Mouse (Mus musculus): ENCODE results near the gene Gnai2. TPM values are rescaled to one million over a fixed set of nuclear protein-coding genes. Genes with fewer than 3 reads are reported as not detected.

Gene Gnai2
- polyA plus RNA-seq, 1 experiment from 2014 or later, result 404 TPM

DNA sequence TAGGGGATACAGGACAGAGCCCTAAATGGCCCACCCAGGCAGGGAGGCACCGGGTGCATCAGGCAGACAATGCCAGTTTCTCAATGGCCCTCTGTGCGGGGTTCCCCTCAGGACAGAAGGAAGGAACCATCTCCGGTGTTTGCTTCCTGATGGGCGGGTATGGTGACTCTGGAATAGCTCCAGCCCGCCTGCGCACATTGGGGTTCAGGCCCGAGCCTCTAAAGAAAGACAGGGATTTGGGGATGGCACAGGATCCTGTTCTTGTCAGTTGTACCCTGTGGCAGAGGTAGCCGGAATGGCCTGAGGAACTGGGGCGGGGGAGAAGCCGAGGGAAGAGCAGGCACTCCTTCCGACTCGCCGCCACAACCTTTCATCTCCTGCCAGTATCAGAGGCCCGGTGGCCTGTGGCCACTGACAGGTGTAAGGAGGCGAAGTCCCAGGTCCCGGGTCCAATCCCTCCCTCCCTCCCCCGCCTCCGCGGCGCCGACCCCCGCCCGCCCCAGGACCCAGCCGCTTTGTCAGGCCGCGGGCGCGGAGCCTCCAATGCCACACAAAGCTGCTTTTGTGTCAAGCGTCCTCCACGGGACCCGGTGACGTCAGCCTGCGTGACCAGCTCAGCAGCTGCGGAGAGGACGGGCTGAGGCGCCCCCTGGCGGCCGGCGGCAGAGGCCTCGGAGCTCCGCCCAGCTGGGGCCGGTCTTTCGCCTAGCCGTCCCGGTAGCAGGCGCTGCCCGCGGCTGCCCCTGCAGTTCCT, 22.8 kb downstream of the Gnai2 start:
- Histone ChIP-seq H3K4me3 (peak overlapping the region; percentile 63), H3K9me3 (no peaks in the 10 kb centered on the region), H3K27me3 (ENCODE audit: insufficient read depth, poor library complexity, severe bottlenecking) (peaks cover 4% of the 10 kb centered on the region; the same call in 1 of the 2 replicates), H3K36me3 (peaks cover 38% of the 10 kb centered on the region), H3K4me1 (peaks cover 70% of the 10 kb centered on the region), H3K27ac (peak overlapping the region; percentile 96)
- 5% methylated on average over 43 of the region's 48 CpGs for WGBS
- DNase-seq (ENCODE audit: low spot score), result peak; percentile 98

DNA sequence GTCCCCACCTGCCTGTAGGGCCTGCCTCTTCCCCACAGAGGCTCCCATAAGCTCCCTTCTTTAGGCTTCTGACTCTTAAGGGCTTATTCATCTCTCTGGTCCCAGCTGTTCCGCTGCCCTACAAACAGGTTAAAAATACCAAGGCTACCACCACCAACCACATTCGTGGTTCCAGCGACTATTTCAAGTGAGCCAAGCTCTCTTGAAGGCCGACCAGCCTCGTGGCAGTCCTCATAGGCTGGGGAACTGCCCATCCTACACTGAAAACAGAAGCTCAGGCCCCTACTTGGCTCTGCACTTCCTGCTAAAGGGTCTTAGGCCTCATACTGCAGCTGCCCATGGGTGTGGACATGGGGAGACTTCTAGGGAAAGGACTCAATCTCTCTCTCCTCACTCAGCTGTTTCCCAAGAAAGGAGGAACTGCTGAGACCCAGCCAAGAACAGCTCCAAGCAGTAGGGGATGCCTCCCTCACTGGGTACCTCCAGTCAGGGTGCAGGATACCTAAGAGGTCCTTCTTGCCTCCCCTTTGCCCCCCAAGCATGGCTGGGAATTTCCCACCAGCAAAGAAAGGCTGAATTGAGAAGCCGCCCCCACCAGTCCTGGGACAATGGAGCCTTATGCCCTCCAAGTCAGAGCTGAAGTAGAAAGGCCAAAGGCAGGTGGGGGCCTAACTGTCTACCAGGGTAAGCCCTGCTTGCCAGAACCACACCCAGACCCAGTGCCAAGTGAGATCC, 23.5 kb downstream of the Gnai2 start:
- Histone ChIP-seq H3K9me3 (no peaks in the 10 kb centered on the region), H3K27ac (peak overlapping the region; percentile 96), H3K36me3 (peaks cover 32% of the 10 kb centered on the region), H3K4me1 (peaks cover 78% of the 10 kb centered on the region), H3K4me3 (peak overlapping the region; percentile 63), H3K27me3 (ENCODE audit: insufficient read depth, poor library complexity, severe bottlenecking) (peaks cover 5% of the 10 kb centered on the region; the same call in 1 of the 2 replicates)
- WGBS, result 54% methylated on average over 6 of the region's 6 CpGs
- DNase-seq (ENCODE audit: low spot score), result no peak

DNA sequence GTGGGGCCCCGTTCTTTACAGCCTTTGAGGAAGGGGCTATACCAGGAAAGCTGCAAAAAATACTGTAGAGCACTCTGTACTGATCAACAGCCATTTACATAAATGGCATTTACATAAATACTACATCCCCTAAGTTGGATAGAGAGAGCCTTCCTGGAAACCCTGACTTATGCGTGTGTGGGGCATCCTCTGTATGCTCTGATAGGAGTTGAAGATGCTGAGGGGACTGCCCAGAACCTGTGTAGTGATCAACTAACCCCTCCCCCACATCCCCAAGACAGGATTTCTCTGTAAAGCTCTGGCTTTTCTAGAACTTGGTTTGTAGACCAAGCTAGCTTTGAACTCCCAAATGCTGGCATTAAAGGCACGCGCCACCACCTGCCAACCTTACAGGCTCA, 25.7 kb downstream of the Gnai2 start:
- H3K4me3 ChIP-seq, result no peak overlapping the region
- DNase-seq (ENCODE audit: low spot score), result no peak
- 65% methylated on average over 4 of the region's 4 CpGs for WGBS
- peaks cover 88% of the 10 kb centered on the region for H3K4me1 ChIP-seq
- H3K27me3 ChIP-seq (ENCODE audit: insufficient read depth, poor library complexity, severe bottlenecking), result peaks cover 20% of the 10 kb centered on the region
- peak overlapping the region; percentile 48; the same call in 1 of the 2 replicates for H3K27ac ChIP-seq
- peaks cover 10% of the 10 kb centered on the region for H3K36me3 ChIP-seq
- no peaks in the 10 kb centered on the region for H3K9me3 ChIP-seq

DNA sequence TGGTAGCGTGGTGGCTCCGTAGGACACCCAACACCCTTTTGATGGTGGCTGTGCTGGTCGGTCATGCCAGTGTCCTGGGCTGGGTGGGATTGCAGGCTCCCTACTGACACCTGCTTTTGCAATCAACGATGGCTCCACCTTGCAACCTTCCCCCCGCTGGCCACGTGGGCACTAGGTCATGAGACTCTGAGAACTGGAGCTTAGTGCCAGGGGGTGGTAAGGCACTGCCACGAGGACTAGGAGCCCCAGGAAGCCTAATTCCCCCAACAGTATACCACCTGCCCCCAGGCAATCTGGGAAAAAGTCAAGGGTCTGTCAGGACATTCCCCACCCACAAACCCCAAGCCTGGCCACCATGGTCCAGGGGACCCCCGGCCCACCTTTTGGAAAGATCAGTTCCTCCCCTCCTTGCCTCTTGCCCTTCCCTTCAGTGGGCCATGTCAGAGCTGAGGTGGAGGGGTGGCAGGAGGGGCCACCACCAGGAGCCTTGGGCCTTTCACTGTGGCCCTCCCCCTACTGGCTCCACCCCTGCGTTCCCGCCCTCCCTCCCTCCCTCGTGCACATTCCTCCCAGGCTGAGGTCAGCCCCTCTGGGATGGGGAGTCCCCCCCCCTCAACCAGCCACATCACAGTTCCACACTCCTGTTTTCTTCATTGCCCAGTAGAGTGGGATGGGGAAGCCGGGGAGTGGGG, 26.3 kb downstream of the Gnai2 start, which contains the start of gene Sema3b:
Gene Sema3b, minus strand, starts transcription at position 489 of the 692 bp plus-strand sequence.
- Histone ChIP-seq H3K4me1 (peaks cover 89% of the 10 kb centered on the region), H3K4me3 (peak within 1 kb of the TSS; percentile 20; the same call in 1 of the 2 replicates), H3K9me3 (no peaks in the 10 kb centered on the region), H3K36me3 (peaks cover 4% of the 10 kb centered on the region), H3K27me3 (ENCODE audit: insufficient read depth, poor library complexity, severe bottlenecking) (peaks cover 26% of the 10 kb centered on the region), H3K27ac (peak within 1 kb of the TSS; percentile 48)
- DNase-seq (ENCODE audit: low spot score), result no peak
- WGBS, result 38% methylated on average over 12 of the region's 12 CpGs

DNA sequence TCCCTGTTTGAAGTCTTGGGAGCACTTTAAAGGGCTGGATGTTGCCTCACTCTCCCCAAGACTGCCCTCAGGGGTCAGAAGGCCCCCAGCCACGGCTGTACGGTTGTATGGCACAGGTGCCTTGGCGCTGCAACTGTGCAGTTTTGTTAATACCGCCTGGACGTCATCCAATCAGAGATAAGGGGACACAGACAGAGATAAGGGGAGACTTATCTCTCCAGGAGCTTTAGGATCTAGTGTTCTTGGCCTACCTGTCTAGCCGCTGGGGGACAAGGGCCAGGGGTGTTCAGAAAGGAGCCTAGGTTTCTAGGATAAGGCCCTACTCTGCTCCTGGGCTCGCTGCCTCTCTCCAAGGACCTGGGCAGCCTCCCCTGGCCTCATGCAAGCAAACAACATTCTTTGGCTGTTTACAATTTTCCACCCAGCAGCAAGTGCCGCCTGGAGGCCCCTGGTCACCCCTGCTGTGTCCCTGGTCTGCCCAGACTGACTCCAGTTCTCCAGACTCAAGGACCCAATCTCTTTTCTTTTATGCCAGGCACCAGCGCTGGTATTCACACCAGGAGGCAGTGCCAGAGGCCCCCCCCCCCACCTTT, 27.4 kb downstream of the Gnai2 start:
- Histone ChIP-seq H3K36me3 (no peaks in the 10 kb centered on the region), H3K27ac (peak overlapping the region; percentile 48), H3K4me3 (peak overlapping the region; percentile 20; the same call in 1 of the 2 replicates), H3K9me3 (no peaks in the 10 kb centered on the region), H3K27me3 (ENCODE audit: insufficient read depth, poor library complexity, severe bottlenecking) (peaks cover 37% of the 10 kb centered on the region), H3K4me1 (peaks cover 87% of the 10 kb centered on the region)
- no peak for DNase-seq (ENCODE audit: low spot score)
- WGBS, result 34% methylated on average over 9 of the region's 9 CpGs

DNA sequence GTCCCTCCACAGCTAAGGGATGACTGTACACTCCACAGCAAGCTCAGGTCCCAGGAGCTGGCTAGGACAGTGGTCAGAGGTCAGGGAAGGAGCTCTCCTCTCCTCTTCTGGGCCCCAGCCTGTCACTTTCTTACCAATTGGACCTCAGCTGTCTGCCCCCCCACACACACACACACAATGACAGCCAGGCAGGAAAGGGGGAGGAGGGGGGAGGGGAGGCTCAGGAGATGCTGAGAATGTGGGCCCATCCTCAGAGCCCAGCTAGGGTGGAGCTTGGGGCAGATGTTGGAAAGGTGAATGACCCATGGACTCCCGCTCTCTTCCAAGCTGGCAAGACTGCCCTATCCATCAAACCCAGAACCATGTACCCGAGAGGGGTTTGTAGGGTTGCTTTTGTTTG, 28.1 kb downstream of the Gnai2 start:
- no peaks in the 10 kb centered on the region for H3K9me3 ChIP-seq
- H3K4me3 ChIP-seq, result peak overlapping the region; percentile 39
- peaks cover 39% of the 10 kb centered on the region for H3K27me3 ChIP-seq (ENCODE audit: insufficient read depth, poor library complexity, severe bottlenecking)
- WGBS, result 78% methylated on average over 2 of the region's 2 CpGs
- H3K36me3 ChIP-seq, result no peaks in the 10 kb centered on the region
- DNase-seq (ENCODE audit: low spot score), result no peak
- H3K27ac ChIP-seq, result peak overlapping the region; percentile 48
- peaks cover 87% of the 10 kb centered on the region for H3K4me1 ChIP-seq

DNA sequence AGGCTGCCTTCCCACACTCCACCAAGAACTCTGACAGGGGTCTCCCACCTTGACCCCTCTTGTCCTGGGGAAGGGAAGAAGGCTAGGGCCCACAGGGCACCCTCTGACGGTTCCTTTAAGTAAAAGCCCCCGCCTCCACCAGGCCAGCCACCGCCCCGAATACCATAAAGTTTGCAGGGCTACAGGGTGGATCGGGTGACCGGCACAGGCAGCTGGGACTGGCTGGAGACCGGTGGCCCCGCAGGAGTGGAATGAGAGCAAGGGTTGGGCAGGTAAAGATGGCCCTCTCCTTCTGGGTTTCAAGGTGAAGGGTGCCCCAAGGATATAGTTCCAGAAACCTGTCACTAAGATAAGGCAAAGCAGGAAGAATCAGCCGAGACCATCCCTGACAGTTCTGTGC, 28.6 kb downstream of the Gnai2 start:
- no peaks in the 10 kb centered on the region for H3K9me3 ChIP-seq
- H3K27me3 ChIP-seq (ENCODE audit: insufficient read depth, poor library complexity, severe bottlenecking), result peaks cover 39% of the 10 kb centered on the region
- peak overlapping the region; percentile 48 for H3K27ac ChIP-seq
- peak overlapping the region; percentile 39 for H3K4me3 ChIP-seq
- DNase-seq (ENCODE audit: low spot score), result no peak
- peaks cover 85% of the 10 kb centered on the region for H3K4me1 ChIP-seq
- 12% methylated on average over 9 of the region's 9 CpGs for WGBS
- no peaks in the 10 kb centered on the region for H3K36me3 ChIP-seq

DNA sequence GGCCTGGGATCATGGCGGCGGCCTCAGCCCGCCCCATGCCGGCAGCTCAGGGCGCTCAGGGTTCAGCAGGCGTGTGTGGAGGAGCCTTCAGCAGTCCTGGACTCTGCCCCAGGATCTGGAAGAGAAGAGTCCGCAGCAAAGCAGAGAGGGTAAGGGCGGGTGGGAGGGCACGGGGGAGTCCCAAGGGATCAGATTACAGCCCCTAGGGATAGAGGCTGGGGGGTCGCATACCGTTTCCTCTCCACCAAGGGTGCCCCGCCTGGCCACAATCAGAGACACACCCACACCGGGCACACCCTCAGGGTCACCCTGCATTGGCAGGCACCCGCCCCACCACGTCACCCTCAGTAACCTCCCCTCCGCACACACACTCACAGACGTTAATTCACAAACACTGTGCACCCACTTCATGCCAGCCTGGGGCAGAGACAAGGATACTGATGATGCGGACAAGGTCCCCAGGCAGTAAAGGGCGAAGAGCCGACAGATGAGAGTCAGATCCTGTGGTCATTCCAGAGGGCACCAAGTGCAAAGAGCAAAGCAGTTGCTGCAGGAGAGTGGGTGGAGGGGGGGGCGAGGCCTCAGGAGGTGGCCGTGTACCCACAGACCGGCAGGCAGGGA, 30.0 kb downstream of the Gnai2 start:
- H3K4me3 ChIP-seq, result peak overlapping the region; percentile 37
- no peaks in the 10 kb centered on the region for H3K36me3 ChIP-seq
- H3K4me1 ChIP-seq, result peaks cover 77% of the 10 kb centered on the region
- no peaks in the 10 kb centered on the region for H3K9me3 ChIP-seq
- H3K27ac ChIP-seq, result peak overlapping the region; percentile 48
- H3K27me3 ChIP-seq (ENCODE audit: insufficient read depth, poor library complexity, severe bottlenecking), result peaks cover 52% of the 10 kb centered on the region
- WGBS, result 33% methylated on average over 23 of the region's 23 CpGs
- DNase-seq (ENCODE audit: low spot score), result no peak

DNA sequence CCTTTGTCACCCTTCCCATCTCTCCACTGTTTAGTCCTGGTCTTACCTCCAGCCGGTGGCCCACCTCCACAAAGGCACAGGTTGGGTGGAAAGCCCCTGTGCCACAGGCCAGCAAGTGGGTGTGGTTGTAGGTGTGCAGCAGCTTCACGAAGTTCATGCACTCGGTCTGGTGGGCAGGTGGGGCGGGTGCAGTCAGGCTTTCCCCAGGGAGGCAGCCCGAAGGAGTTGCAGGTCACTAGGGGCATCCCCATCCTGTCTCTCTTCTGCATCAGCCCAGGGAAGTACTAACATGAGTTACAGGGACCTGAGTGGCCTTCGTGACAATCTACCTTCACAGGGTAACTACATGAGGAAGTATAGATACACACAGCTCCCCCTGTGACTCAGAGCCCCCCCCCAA, 31.9 kb downstream of the Gnai2 start:
- Histone ChIP-seq H3K9me3 (no peaks in the 10 kb centered on the region), H3K27me3 (ENCODE audit: insufficient read depth, poor library complexity, severe bottlenecking) (peaks cover 71% of the 10 kb centered on the region), H3K27ac (no peak overlapping the region), H3K4me1 (peaks cover 68% of the 10 kb centered on the region), H3K36me3 (peaks cover 3% of the 10 kb centered on the region; the same call in 1 of the 2 replicates), H3K4me3 (no peak overlapping the region)
- WGBS, result 76% methylated on average over 6 of the region's 6 CpGs
- no peak for DNase-seq (ENCODE audit: low spot score)

DNA sequence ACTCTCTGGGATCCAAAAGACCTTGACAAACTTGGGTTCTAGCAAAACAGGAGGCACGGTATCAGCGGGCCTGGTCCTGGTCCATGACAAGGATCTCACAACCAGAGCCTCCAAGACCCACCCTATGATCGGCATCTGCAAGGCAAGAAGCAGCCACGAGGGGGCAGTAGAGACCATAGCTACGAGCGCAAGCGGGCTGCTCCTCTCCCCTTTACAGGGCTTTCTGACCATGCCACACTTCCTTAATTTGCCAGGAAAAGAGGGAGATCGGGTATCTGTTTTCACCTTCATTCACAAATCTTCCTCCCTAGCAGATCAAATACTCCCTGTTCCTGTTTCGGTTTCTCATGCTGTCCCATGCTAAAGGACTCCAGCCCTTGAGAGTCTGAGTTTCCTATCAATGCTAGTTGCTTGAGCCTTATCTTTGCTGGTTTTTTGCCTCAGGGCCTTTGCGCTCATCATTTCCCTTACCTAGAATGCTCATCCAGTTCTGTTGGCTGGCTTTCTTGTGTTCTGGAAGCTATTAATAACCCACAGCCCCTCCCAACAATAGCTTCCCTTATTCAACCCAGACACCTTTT, 33.0 kb downstream of the Gnai2 start:
- H3K36me3 ChIP-seq, result peaks cover 3% of the 10 kb centered on the region; the same call in 1 of the 2 replicates
- H3K9me3 ChIP-seq, result no peaks in the 10 kb centered on the region
- peaks cover 73% of the 10 kb centered on the region for H3K27me3 ChIP-seq (ENCODE audit: insufficient read depth, poor library complexity, severe bottlenecking)
- peaks cover 63% of the 10 kb centered on the region for H3K4me1 ChIP-seq
- H3K27ac ChIP-seq, result peak overlapping the region; percentile 30
- H3K4me3 ChIP-seq, result no peak overlapping the region
- 11% methylated on average over 10 of the region's 10 CpGs for WGBS
- peak; percentile 92 for DNase-seq (ENCODE audit: low spot score)

DNA sequence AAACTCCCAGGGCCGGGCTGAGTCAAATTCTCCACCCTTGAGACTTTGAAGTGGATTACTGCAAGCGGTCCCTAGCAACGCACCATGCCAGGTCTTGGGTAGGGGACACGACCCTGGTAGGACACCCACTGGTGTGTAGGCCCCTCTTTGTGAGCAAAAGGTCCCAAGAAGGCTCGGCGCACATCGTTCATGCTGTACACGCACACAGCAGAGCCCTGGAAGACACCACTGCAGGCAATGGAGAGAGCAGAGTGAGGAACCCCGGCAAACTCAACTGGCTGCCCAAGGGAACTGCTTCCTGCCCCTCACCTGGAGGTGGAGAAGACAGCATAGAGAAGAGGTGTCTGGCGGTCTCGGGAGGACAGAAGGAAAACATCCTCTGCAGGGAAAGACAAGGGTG, 33.9 kb downstream of the Gnai2 start:
- no peak overlapping the region for H3K27ac ChIP-seq
- 81% methylated on average over 11 of the region's 11 CpGs for WGBS
- H3K27me3 ChIP-seq (ENCODE audit: insufficient read depth, poor library complexity, severe bottlenecking), result peaks cover 69% of the 10 kb centered on the region
- peaks cover 3% of the 10 kb centered on the region; the same call in 1 of the 2 replicates for H3K36me3 ChIP-seq
- H3K4me3 ChIP-seq, result no peak overlapping the region
- peaks cover 63% of the 10 kb centered on the region for H3K4me1 ChIP-seq
- no peak for DNase-seq (ENCODE audit: low spot score)
- no peaks in the 10 kb centered on the region for H3K9me3 ChIP-seq

DNA sequence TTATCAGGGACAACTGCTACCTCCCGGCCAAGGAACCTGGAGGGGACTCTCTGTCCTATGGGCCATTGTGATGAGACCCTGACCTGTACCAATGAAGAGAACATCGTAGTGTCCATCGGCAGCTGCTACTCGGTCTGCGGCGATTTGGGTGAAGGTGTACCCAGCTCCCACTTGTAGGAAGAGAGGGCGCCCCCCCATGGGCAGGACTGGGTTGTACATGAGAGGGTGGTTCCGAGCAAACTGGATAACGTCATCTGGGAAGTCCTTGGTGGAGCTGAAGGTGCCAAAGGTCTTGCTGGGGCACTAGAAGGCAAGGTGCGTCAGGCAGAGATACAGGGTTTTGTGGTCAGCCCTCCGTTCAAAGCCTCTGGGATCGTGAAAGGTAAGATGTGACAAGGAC, 34.4 kb downstream of the Gnai2 start:
- peaks cover 69% of the 10 kb centered on the region for H3K27me3 ChIP-seq (ENCODE audit: insufficient read depth, poor library complexity, severe bottlenecking)
- no peak overlapping the region for H3K27ac ChIP-seq
- no peaks in the 10 kb centered on the region for H3K9me3 ChIP-seq
- peaks cover 62% of the 10 kb centered on the region for H3K4me1 ChIP-seq
- H3K4me3 ChIP-seq, result no peak overlapping the region
- DNase-seq (ENCODE audit: low spot score), result no peak
- peaks cover 8% of the 10 kb centered on the region; the same call in 1 of the 2 replicates for H3K36me3 ChIP-seq
- WGBS, result 72% methylated on average over 12 of the region's 12 CpGs

Measured in heart, embryonic 10.5 days (tissue).